Mouse (Mus musculus) erythroblast, embryonic 14.5 days (primary cell): ENCODE data around the gene Birc7.

Experiments
- GATA1 ChIP-seq: IDR thresholded peaks from 2 replicates; pipeline ENCODE4 v1.6.1; 2012; ENCODE audit warnings: low read length, inconsistent platforms, mixed read lengths
- TAL1 ChIP-seq: IDR thresholded peaks from 3 replicates; pipeline ENCODE4 v1.6.1; 2012; ENCODE audit warnings: low read length, inconsistent platforms, mixed read lengths

DNA sequence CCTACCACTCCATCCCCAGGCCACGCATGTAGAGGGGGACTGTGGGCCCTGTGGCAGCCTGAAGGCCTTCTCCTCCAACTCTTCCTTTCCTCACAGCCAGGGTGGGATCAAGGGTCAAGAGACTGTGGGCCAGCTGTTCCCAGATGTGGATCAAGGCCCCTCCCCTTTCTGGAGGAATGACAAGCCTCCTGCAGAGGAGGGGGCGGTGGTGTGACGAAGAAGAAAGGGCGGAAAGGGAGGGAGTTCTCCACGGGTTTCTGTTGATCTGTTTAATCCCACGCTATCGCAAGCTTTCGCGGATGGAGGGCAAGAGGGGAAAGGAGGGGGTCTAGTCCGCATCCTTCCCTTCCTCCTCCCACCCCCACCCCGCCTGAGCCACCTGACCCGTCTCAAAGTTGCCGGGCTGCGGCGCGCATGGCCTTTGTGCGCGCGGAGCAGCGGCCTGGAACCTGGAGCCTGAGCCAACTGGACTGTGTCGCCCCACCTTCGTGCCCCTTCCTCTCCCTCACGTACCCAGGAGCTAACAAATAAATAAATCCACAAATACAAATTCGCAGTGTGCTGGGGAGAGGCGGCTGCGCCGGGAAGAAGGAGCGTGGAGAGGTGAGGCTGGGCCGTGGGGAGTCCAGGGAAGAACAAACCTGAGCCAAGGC is 38.3 kb upstream of the Birc7 start:
- TF ChIP-seq GATA1 (no peak), TAL1 (no peak)
